Mouse (Mus musculus) liver, embryonic 16.5 days (tissue): ENCODE measurements around the gene Trim39. TPM values are rescaled to one million over a fixed set of nuclear protein-coding genes. Genes with fewer than 3 reads are reported as not detected.

ENCODE experiments used
- ATAC-seq: fragments of 200-750 bp; cut with Nextera tagmentation; 2 replicates; pipeline ENCODE4 v1.8.0; 2017; ENCODE audit warnings: low read depth, mild to moderate bottlenecking, moderate number of reproducible peaks, moderate library complexity
- H3K27ac ChIP-seq: fragments of 300-500 bp; sonication (generic); 2 replicates; pipeline ENCODE4 v1.5.1; 2014; ENCODE audit warnings: mild to moderate bottlenecking, low read length
- H3K27me3 ChIP-seq: fragments of 300-500 bp; sonication (generic); 2 replicates; pipeline ENCODE4 v1.6.1; 2014; ENCODE audit warnings: low read depth, low read length, mixed read lengths; ENCODE audit not compliant: control insufficient read depth, insufficient read depth
- H3K36me3 ChIP-seq: fragments of 300-500 bp; sonication (generic); 2 replicates; pipeline ENCODE4 v1.6.1; 2014; ENCODE audit warnings: mild to moderate bottlenecking; ENCODE audit not compliant: control insufficient read depth, insufficient read depth
- H3K4me1 ChIP-seq: fragments of 300-500 bp; sonication (generic); 2 replicates; pipeline ENCODE4 v1.6.1; 2014; ENCODE audit warnings: low read depth, low read length, mixed read lengths; ENCODE audit not compliant: control insufficient read depth
- H3K4me2 ChIP-seq: fragments of 300-500 bp; sonication (generic); 2 replicates; pipeline ENCODE4 v1.6.1; 2014; ENCODE audit warnings: low read depth, low read length, mixed read lengths
- H3K4me3 ChIP-seq: fragments of 300-500 bp; sonication (generic); 2 replicates; pipeline ENCODE4 v1.5.1; 2014; ENCODE audit warnings: low read depth, mild to moderate bottlenecking, low read length
- H3K9ac ChIP-seq: fragments of 300-500 bp; sonication (generic); 2 replicates; pipeline ENCODE4 v1.6.1; 2014; ENCODE audit warnings: low read depth, low read length
- H3K9me3 ChIP-seq: fragments of 300-500 bp; sonication (generic); replicated peaks from 2 replicates; pipeline ENCODE4 v1.6.1; 2016; ENCODE audit warnings: low read length; ENCODE audit not compliant: control insufficient read depth
- WGBS: fragments of 180-500 bp; shearing (Covaris S2); extraction: QIAGEN DNeasy Blood & Tissue Kit; methylation state at CpG from one replicate; pipeline ENCODE4 v1.1.7; 2014; ENCODE audit not compliant: insufficient replicate concordance; 5-methylcytosine and 5-hydroxymethylcytosine counted together
- polyA plus RNA-seq: library from polyadenylated mRNA; unstranded; fragments of >200 nt; fragmentation: Nextera tagmentation; extraction: Ambion mirVana; gene quantifications from 2 replicates; pipeline ENCODE4 v1.2.1, GENCODE M21; 2015

Trim39 gene
- polyA plus RNA-seq, 1 experiment from 2014 or later = 5.0 TPM

- H3K27ac ChIP-seq = peak overlapping the region; percentile 78
- H3K9ac ChIP-seq = peak overlapping the region; percentile 71
- H3K4me3 ChIP-seq = peak overlapping the region; percentile 70
- H3K9me3 ChIP-seq = no peaks in the 10 kb centered on the region
- H3K36me3 ChIP-seq = peaks cover 5% of the 10 kb centered on the region
- 0% methylated on average over 37 of the region's 37 CpGs for WGBS
- peak overlapping the region; percentile 62 for H3K4me2 ChIP-seq
- H3K4me1 ChIP-seq = peaks cover 10% of the 10 kb centered on the region
- peak; percentile 94 for ATAC-seq
- H3K27me3 ChIP-seq = peaks cover 3% of the 10 kb centered on the region
Observed at GRCm38 (mm10) chr17:36257241-36257947, 14.7 kb downstream of the Trim39 start.

GRCm38 (mm10) chr17:36253087-36253600 is 18.9 kb downstream of the Trim39 start:
- ATAC-seq = no peak
- Histone ChIP-seq H3K9me3 (no peaks in the 10 kb centered on the region), H3K4me2 (no peak overlapping the region), H3K9ac (no peak overlapping the region), H3K27me3 (peaks cover 24% of the 10 kb centered on the region), H3K36me3 (no peaks in the 10 kb centered on the region; the same call in 1 of the 2 replicates), H3K4me3 (no peak overlapping the region), H3K27ac (no peak overlapping the region), H3K4me1 (peaks cover 13% of the 10 kb centered on the region)
- whole genome bisulfite sequencing = 32% methylated on average over 6 of the region's 6 CpGs

GRCm38 (mm10) chr17:36252250-36252876 is 19.7 kb downstream of the Trim39 start:
- Histone ChIP-seq H3K27me3 (peaks cover 25% of the 10 kb centered on the region), H3K9ac (no peak overlapping the region), H3K27ac (no peak overlapping the region), H3K4me3 (0 out of 2 replicates have a peak overlapping the region, but pooled peaks have one; percentile 17), H3K36me3 (no peaks in the 10 kb centered on the region; the same call in 1 of the 2 replicates), H3K9me3 (no peaks in the 10 kb centered on the region), H3K4me1 (peaks cover 10% of the 10 kb centered on the region), H3K4me2 (peak overlapping the region; percentile 50)
- ATAC-seq = no peak
- WGBS = 4% methylated on average over 25 of the region's 25 CpGs

GRCm38 (mm10) chr17:36248886-36249285 is 23.2 kb downstream of the Trim39 start:
- Histone ChIP-seq H3K27me3 (peaks cover 25% of the 10 kb centered on the region), H3K27ac (no peak overlapping the region), H3K4me3 (no peak overlapping the region), H3K36me3 (no peaks in the 10 kb centered on the region), H3K9ac (no peak overlapping the region), H3K4me2 (no peak overlapping the region), H3K4me1 (peaks cover 5% of the 10 kb centered on the region), H3K9me3 (no peaks in the 10 kb centered on the region)
- WGBS = 22% methylated on average over 32 of the region's 33 CpGs
- no peak for ATAC-seq

GRCm38 (mm10) chr17:36245741-36246140 is 26.3 kb downstream of the Trim39 start:
- H3K4me2 ChIP-seq = no peak overlapping the region
- no peak overlapping the region for H3K27ac ChIP-seq
- H3K4me3 ChIP-seq = no peak overlapping the region
- H3K36me3 ChIP-seq = no peaks in the 10 kb centered on the region
- no peak for ATAC-seq
- H3K4me1 ChIP-seq = no peaks in the 10 kb centered on the region
- WGBS = 60% methylated on average over 2 of the region's 2 CpGs
- no peaks in the 10 kb centered on the region for H3K9me3 ChIP-seq
- peaks cover 18% of the 10 kb centered on the region for H3K27me3 ChIP-seq
- no peak overlapping the region for H3K9ac ChIP-seq

GRCm38 (mm10) chr17:36244031-36244430 is 28.0 kb downstream of the Trim39 start:
- H3K9ac ChIP-seq = no peak overlapping the region
- no peak overlapping the region for H3K4me2 ChIP-seq
- no peaks in the 10 kb centered on the region for H3K9me3 ChIP-seq
- no peaks in the 10 kb centered on the region for H3K36me3 ChIP-seq
- H3K27me3 ChIP-seq = peaks cover 10% of the 10 kb centered on the region
- H3K27ac ChIP-seq = no peak overlapping the region
- no peak overlapping the region for H3K4me3 ChIP-seq
- H3K4me1 ChIP-seq = no peaks in the 10 kb centered on the region
- 49% methylated on average over 5 of the region's 5 CpGs for WGBS
- no peak for ATAC-seq

GRCm38 (mm10) chr17:36240637-36241213 is 31.3 kb downstream of the Trim39 start:
- H3K4me3 ChIP-seq = no peak overlapping the region
- ATAC-seq = no peak
- no peaks in the 10 kb centered on the region for H3K9me3 ChIP-seq
- no peaks in the 10 kb centered on the region for H3K36me3 ChIP-seq
- no peak overlapping the region for H3K27ac ChIP-seq
- H3K4me2 ChIP-seq = no peak overlapping the region
- WGBS = 15% methylated on average over 5 of the region's 5 CpGs
- H3K4me1 ChIP-seq = no peaks in the 10 kb centered on the region; the same call in 1 of the 2 replicates
- H3K27me3 ChIP-seq = peaks cover 11% of the 10 kb centered on the region
- H3K9ac ChIP-seq = no peak overlapping the region

GRCm38 (mm10) chr17:36237321-36237921 is 34.6 kb downstream of the Trim39 start:
- no peak overlapping the region for H3K9ac ChIP-seq
- peaks cover 16% of the 10 kb centered on the region for H3K27me3 ChIP-seq
- no peaks in the 10 kb centered on the region for H3K36me3 ChIP-seq
- peak overlapping the region; percentile 25; the same call in 1 of the 2 replicates for H3K4me3 ChIP-seq
- peak overlapping the region; percentile 30; the same call in 1 of the 2 replicates for H3K4me2 ChIP-seq
- no peak overlapping the region for H3K27ac ChIP-seq
- WGBS = 4% methylated on average over 27 of the region's 27 CpGs
- ATAC-seq = no peak
- no peaks in the 10 kb centered on the region; the same call in 1 of the 2 replicates for H3K4me1 ChIP-seq
- no peaks in the 10 kb centered on the region for H3K9me3 ChIP-seq
